Mouse (Mus musculus) ovary, postnatal 10 days (tissue): ENCODE measurements around the gene Olfr507.
"Not testable (repeated sequence)": the region's sequence is repeated elsewhere in the genome, so short reads cannot be mapped to it uniquely, and the experiment has no call there.

Source experiments
- DNase-seq: peaks from one replicate; pipeline ENCODE4 v3.0.0; 2022; ENCODE audit warnings: low spot score

Olfr507 gene

DNA sequence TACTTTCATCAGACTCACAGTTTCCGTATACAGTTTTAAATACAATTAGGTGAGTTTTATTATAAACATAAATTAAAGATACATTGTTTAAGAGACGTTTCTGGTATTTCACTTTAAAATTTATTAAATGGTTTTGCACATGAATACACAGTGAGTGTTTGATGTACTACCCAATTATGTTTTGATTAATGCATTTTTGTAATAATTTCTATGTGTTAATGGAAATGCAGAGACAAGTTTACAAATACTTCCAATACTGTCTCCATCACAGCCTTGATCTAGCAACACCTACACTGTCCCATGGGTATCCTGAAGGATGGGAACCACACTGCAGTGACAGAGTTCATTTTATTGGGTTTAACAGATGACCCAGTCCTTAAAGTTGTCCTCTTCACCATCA is at the start of gene Olfr507:
Olfr507 (plus strand) TSS at position 301 of the 400 bp plus-strand sequence.
- no peak for DNase-seq

DNA sequence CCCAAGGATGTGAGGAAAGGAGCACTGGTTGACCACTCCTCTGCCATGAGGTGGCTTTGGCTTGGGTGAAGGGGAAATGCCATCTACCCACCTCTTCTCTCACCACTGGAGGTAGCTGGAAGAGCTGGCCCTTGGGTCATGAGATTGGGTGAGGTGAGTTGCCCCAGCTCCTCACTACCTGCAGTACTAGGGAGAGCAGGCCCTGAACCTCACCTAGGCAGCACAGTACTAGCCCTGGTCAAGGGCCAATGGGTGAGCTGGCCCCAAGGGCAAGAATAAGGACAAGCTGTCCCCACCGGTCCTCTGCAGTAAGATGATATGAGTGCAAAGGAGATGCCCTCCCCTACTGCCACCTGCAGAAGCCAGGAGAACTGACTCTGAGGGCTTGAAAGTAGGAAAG is 31.8 kb upstream of the Olfr507 start:
- no peak for DNase-seq

DNA sequence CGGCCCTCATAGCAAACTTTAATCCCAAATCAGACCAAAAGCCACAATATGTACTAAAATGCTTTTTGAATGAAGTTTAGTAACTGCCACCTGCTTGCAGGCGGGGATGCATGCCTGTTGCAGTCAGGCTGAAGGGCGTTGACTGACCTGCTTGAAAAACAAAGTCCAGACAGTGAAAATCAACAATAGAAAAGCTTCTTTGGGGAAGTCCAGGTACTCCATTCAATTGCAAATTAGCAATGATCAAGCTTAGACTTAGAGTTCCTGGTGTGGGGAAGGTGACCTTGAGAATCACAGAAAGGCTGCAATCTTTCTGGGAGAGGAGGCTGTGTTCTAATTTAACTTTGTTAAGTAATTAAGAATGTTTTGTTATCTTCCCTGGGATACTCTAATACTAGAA is 19.7 kb upstream of the Olfr507 start:
- not testable (repeated sequence) for DNase-seq

DNA sequence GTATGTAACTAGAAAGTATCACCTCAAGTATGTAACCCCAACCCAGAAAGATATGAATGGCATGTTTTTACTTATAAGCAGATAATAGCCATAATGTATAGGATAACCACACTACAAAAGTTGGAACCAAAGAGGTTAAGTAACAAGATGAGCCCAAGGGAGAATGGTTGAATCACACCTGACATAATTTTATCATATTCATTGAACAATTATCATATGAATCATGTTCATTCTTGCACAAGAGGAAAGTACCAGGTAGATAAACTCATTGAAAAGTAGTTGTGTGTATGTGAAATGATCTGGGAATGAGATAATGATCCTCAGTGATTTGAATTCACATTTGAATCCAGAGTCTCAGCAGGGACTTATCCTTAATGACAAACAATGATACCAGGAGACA is 11.1 kb upstream of the Olfr507 start, which contains the start of gene Olfr506:
Olfr506 (plus strand) TSS at position 301 of the 400 bp plus-strand sequence.
- no peak for DNase-seq

DNA sequence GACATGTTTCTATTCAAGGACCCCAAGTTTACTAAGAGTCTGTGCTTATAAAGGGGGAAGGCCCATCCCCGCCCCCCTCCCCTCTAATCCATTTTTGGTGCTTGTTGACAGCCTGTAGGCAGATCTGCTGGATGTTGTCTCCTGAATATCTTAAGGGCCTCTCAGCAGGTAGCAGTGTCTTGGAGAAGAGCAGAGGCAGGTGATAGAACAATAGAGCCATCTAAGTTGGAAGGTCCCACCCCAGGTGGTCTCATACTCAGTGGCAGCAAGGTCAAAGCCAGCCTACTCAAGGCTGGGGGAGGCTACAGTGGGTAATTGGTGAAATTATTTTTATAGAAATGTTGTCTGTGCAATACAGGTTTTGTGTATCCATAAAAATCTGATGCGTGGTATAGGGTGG is 7.5 kb upstream of the Olfr507 start:
- no peak for DNase-seq

DNA sequence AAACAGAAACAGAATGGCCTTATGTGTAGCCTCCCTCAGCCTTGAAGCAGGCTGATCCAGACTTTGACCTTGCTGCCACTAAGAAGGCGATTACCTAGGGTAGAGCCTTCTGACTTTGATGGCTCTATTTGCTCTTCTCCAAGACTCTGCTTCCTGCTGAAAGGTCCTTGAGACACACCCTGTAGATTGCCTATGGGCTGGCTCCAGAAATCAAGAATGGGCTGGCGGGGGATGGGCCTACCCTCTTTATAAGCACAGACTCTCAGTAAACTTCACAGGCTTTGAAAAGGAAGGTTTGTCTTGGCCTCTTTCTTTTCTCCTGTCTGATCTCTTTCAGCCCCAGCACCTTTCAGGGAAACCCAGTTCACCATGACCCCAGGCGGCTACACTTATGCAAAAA is 4.8 kb upstream of the Olfr507 start:
- DNase-seq: not testable (repeated sequence)

DNA sequence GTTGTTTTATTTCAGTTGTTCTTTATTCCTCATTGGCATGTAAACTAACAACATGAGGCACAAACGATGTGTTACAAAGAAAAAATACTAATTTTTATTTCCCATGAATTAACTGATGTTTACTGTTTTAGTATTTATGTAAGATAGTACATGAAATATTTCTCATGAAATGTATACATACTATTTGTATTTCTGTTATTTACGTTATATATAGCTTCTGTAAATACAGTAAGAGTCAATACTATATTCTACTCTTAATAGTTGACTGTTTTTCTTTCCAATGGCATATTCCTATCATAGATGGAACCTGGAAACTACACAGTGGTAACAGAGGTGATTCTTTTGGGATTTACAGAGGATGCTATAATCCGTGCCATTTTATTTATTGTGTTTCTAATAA is 8.1 kb downstream of the Olfr507 start, which contains the start of gene Olfr508:
Olfr508 (plus strand) TSS at position 301 of the 400 bp plus-strand sequence.
- DNase-seq: no peak

DNA sequence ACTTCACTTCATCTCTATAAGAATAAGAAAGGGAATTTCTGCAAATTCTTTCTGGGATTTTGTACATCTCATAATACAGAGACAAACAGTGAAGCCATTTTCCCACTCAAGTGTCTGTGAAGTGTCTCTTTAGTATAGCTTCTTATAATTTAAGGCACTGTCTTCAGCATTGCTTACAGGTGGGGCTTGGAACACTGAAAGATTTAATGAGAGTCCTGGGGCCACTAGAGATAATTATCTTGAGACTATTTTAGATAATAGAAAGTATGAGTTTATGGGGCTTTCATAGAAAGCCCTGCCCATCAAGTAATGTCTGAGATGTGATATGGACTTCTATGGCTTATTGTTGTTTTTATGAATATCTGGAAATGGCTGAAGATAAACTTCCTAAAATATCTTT is 30.2 kb downstream of the Olfr507 start, which contains the start of gene Olfr509:
Olfr509 (minus strand) TSS at position 101 of the 400 bp plus-strand sequence.
- no peak for DNase-seq

DNA sequence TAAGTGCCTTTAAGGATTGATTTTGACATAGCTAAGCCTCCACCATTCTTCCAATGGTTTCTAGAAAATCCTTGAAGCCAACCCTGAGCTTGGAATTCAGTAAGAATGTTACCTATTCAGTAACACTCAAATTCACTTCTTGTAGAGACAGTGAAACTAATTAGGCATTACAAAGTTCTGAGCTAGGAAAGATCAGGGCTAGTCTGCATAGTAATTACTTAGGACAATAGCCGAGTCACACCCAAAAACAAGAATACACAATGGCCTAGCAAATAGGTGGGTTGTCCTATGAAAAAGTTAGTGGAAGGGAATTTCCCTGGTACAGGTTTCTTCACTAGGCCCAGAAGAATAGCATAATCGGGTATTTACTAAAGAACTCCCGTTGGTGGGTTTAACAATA is 40.8 kb downstream of the Olfr507 start:
- DNase-seq: no peak

DNA sequence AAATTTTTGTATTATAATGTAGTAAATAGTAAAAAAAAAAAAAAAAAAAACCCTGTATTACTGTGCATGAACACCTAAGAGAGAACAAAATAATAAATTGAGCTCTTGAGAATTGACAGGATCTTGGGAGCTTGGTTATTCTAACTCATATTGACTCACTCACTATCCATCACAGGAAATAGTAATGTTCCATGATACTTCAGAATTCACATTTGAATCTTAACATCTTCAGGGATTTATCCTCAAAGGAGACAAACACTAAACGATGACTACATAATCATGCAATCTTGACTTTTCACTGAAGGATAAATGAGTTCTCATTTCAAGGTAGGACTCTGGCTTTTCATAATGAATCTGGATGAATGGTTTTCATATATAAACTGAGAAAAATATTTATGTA is 44.5 kb downstream of the Olfr507 start, which contains the start of gene Olfr510:
Olfr510 (plus strand) TSS at position 301 of the 400 bp plus-strand sequence.
- no peak for DNase-seq

DNA sequence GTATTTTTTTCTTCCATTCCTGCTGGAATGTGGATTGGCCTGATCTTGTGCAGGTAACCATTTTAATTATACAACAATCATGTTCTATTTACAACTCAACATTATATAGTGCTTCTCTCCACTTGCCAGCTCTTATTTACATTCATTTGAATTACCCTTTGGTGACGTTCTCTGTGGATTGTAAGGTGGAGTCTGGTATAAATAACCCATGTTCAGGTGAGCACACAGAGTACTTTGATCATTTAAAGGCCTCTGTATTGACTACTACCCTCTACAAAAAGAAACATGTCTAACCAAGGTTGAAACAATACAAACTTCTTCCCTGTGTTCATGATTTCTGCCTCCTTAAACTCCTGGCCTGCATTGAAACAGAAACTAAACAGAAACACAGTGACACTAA is 49.4 kb downstream of the Olfr507 start:
- no peak for DNase-seq
